Mouse (Mus musculus) left cerebral cortex, adult 2 months (tissue): ENCODE measurements at regions not wholly inside any gene's neighbourhood (a gene's known extent, or its start where the extent isn't known, plus 50 kb on each side); places are given as distances from the start of the nearest gene placed in this dataset.
A peak's percentile ranks its signal among the peaks of the same experiment; 100 is the strongest.

Experiments
- DNase-seq, 2 experiments: peaks; one replicate each; pipeline ENCODE4 v3.0.0; 2021 to 2022; ENCODE audit warnings: low spot score in 2 of 2, mixed read lengths in 1 of 2; ENCODE audit errors: extremely low spot score in 1 of 2
- H3K27ac ChIP-seq: fragments of 200-600 bp; 2 replicates; pipeline ENCODE4 v1.8.1; 2022
- H3K4me3 ChIP-seq: fragments of 200-600 bp; 2 replicates; pipeline ENCODE4 v1.8.1; 2022
- CTCF ChIP-seq: fragments of 200-600 bp; IDR thresholded peaks from 2 replicates; pipeline ENCODE4 v1.8.1; 2022; ENCODE audit warnings: antibody characterized with exemption, mild to moderate bottlenecking, moderate library complexity
- intact Hi-C: fragments of 180-260 bp; cut with DNase I; formaldehyde crosslinking; loops from one replicate; pipeline ENCODE4 v1.15.1; 2025

- Histone ChIP-seq H3K27ac (no peak overlapping the region), H3K4me3 (no peak overlapping the region)
- no peak for TF ChIP-seq CTCF
- no peak for DNase-seq
- intact Hi-C loops, result no loop called here
Measured at GRCm38 (mm10) chr15:36898857-36899523, 108.6 kb downstream of the Zfp706 start.

GRCm38 (mm10) chr15:36898326-36898725 is 109.2 kb downstream of the Zfp706 start:
- TF ChIP-seq CTCF, result no peak
- H3K27ac ChIP-seq, result no peak overlapping the region
- DNase-seq, result no peak
- intact Hi-C loops, result no loop called here
- H3K4me3 ChIP-seq, result no peak overlapping the region

- Histone ChIP-seq H3K27ac (no peak overlapping the region), H3K4me3 (no peak overlapping the region)
- intact Hi-C loops, result no loop called here
- TF ChIP-seq CTCF, result no peak
- no peak for DNase-seq
Measured at GRCm38 (mm10) chr15:36896265-36896664, 111.3 kb downstream of the Zfp706 start.

DNA sequence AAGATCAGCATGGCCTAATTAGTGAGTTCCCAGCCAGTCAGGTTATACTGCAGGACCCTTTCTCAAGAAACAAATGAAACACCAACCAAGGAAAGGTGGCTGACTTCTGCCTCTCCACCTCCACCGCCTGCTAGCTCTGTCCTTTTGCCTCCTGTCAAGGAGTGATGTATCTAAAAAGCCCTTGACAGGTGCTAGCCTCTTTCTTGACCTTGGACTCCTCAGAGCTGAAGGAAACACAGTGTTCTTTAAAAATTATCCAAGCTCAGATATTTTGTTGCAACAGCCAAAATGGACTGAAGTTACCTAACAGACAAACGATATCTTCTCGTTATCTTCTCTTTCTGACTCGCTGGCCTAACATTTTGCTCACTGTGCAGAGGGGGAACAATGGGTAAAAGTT is 112.5 kb downstream of the Zfp706 start:
- H3K4me3 ChIP-seq, result no peak overlapping the region
- intact Hi-C loops, result no loop called here
- H3K27ac ChIP-seq, result no peak overlapping the region
- DNase-seq, result no peak
- no peak for TF ChIP-seq CTCF

GRCm38 (mm10) chr15:36893407-36893969 is 114.1 kb downstream of the Zfp706 start:
- Histone ChIP-seq H3K4me3 (no peak overlapping the region), H3K27ac (no peak overlapping the region)
- DNase-seq, result no peak
- no peak for TF ChIP-seq CTCF
- intact Hi-C loops, result no loop called here

DNA sequence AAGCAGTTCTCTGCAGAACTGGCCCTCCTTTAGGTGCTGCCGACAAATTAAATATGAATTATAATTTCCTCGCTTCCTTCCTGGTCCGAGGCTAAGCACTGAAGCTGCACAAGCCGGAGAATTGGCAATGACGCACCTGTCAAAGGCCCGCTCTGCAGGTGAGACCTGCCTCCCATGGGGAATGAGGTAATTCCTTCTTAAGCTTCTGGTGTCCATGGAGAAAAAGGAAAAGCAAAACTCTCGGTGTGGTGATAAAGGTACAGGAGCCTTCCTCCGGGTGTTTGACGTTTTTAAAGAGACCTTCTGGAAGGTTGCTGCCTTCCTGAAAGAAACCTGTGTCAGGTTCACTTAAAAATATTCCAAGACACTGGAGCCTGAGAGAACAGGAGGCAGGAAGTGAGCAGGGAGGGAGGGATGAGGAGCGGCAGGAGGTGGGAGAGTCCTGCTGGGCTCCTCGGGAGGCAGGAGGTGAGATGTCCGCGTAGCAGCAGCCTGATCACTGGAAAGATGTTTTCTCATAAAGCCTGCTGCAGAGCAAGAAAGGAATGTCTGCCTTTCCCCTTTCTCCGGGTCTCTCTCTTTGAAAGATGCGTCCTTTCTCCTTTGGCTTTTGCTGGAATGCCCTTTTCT is 114.9 kb downstream of the Zfp706 start:
- Histone ChIP-seq H3K27ac (peak overlapping the region; percentile 32; the same call in 1 of the 2 replicates), H3K4me3 (no peak overlapping the region)
- no peak for TF ChIP-seq CTCF

DNA sequence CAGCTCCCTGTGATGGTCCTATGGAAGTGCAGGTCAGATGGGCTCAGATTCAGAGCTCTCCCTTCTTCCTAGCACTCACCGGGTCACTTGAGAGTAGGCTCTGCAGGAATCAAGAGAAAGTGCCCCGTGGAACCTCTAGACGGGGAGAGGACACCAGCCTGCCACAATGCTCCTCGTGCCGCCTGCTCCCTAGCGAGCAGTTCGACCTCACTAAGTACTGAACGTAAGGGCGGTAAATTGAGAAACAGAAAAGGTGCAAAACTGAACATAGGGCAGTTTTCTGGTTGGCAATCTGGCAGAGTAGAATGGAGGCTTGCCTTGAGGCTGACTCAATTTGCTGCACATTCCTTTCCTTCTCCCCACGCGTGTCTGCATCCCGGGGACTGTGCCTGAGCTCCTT is 115.7 kb downstream of the Zfp706 start:
- intact Hi-C loops, result no loop called here
- H3K27ac ChIP-seq, result no peak overlapping the region
- TF ChIP-seq CTCF, result no peak
- H3K4me3 ChIP-seq, result no peak overlapping the region
- DNase-seq, result no peak

More for the DNA sequence above, 114.9 kb downstream of the Zfp706 start:
- no peak for DNase-seq
- intact Hi-C loops, result no loop called here

- intact Hi-C loops, result no loop called here
- Histone ChIP-seq H3K27ac (no peak overlapping the region), H3K4me3 (no peak overlapping the region)
- DNase-seq, result no peak
- TF ChIP-seq CTCF, result no peak
Measured at GRCm38 (mm10) chr15:36891296-36891695, 116.3 kb downstream of the Zfp706 start.

DNA sequence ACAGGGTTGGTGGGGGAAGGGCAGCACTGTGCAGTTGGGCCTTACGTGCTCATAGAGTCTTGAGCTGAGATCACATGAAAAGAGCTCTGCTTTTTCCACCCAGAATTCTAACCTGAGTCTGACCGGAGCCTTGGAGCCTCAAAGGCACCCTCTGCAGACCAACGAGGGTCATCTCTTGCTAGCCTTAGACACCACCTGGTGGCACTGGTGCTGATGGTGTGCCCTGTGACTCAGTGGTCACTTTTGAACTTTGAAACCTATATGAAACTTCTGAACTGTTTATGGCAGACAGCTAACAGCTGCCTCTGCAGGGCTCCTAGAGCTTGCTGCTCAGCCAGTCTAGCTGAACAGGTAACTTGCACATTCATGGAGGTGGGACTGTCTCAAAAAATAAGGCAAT is 118.5 kb downstream of the Zfp706 start:
- intact Hi-C loops, result no loop called here
- H3K27ac ChIP-seq, result no peak overlapping the region
- H3K4me3 ChIP-seq, result no peak overlapping the region
- DNase-seq, result no peak
- TF ChIP-seq CTCF, result no peak; the same call in 1 of the 2 replicates

GRCm38 (mm10) chr15:36888351-36889069 is 119.1 kb downstream of the Zfp706 start:
- no peak for TF ChIP-seq CTCF
- no peak overlapping the region for H3K27ac ChIP-seq

GRCm38 (mm10) chr15:36884671-36885365 is 122.8 kb downstream of the Zfp706 start:
- peak; percentile 38 to 40 for DNase-seq
- intact Hi-C loops, result loop anchor here (2.0 kb wide), 1 partner anchor 90 kb away; no protein-coding TSS in a partner anchor

More at GRCm38 (mm10) chr15:36888351-36889069, 119.1 kb downstream of the Zfp706 start:
- H3K4me3 ChIP-seq, result no peak overlapping the region
- intact Hi-C loops, result no loop called here
- no peak for DNase-seq

More at GRCm38 (mm10) chr15:36884671-36885365, 122.8 kb downstream of the Zfp706 start:
- Histone ChIP-seq H3K4me3 (no peak overlapping the region), H3K27ac (peak overlapping the region; percentile 71)
- no peak for TF ChIP-seq CTCF
